Mouse (Mus musculus) heart, adult 2 months (tissue): Measurements from ENCODE around the gene Eci1. TPM values are rescaled to one million over a fixed set of nuclear protein-coding genes. Genes with fewer than 3 reads are reported as not detected.
A peak's percentile ranks its signal among the peaks of the same experiment; 100 is the strongest.

Experiments
- DNase-seq, 2 experiments: peaks; one replicate each; pipeline ENCODE4 v3.0.0; 2021
- H3K27ac ChIP-seq: fragments of 200-600 bp; 2 replicates; pipeline ENCODE4 v1.8.1; 2022
- H3K27me3 ChIP-seq: fragments of 200-500 bp; 2 replicates; pipeline ENCODE4 v1.6.1; 2012; ENCODE audit warnings: mild to moderate bottlenecking, low read length, inconsistent platforms, mixed read lengths; ENCODE audit not compliant: control insufficient read depth, insufficient read depth
- H3K36me3 ChIP-seq: fragments of 200-500 bp; 2 replicates; pipeline ENCODE4 v1.6.1; 2012; ENCODE audit warnings: low read length, inconsistent platforms; ENCODE audit not compliant: control insufficient read depth, insufficient read depth
- H3K4me1 ChIP-seq: fragments of 200-500 bp; 2 replicates; pipeline ENCODE4 v1.6.1; 2011; ENCODE audit warnings: low read length; ENCODE audit not compliant: control insufficient read depth, insufficient read depth
- H3K4me3 ChIP-seq: fragments of 200-600 bp; 2 replicates; pipeline ENCODE4 v1.8.1; 2022
- H3K79me2 ChIP-seq: fragments of 200-500 bp; replicated peaks from 2 replicates; pipeline ENCODE4 v1.6.1; 2012; ENCODE audit warnings: mild to moderate bottlenecking, inconsistent platforms, low read length, moderate library complexity, mixed read lengths; ENCODE audit not compliant: control insufficient read depth, insufficient read depth
- H3K9ac ChIP-seq: fragments of 200-500 bp; 2 replicates; pipeline ENCODE4 v1.6.1; 2012; ENCODE audit warnings: low read depth, mild to moderate bottlenecking, control low read depth, inconsistent platforms, low read length, mixed read lengths
- CTCF ChIP-seq: fragments of 200-600 bp; IDR thresholded peaks from 2 replicates; pipeline ENCODE4 v1.8.1; 2022; ENCODE audit warnings: antibody characterized with exemption, mild to moderate bottlenecking, moderate library complexity
- EP300 ChIP-seq: fragments of 200-500 bp; IDR thresholded peaks from 2 replicates; pipeline ENCODE4 v1.6.1; 2011; ENCODE audit warnings: low read depth, low read length, control low read depth; ENCODE audit not compliant: insufficient read depth
- POLR2A ChIP-seq: fragments of 200-500 bp; IDR thresholded peaks from 2 replicates; pipeline ENCODE4 v1.6.1; 2011; ENCODE audit warnings: mild to moderate bottlenecking, low read depth, low read length, control low read depth; ENCODE audit not compliant: insufficient read depth
- WGBS: fragments of 180-500 bp; shearing (Covaris S2); methylation state at CpG from one replicate; pipeline ENCODE4 v1.1.7; 2018; 5-methylcytosine and 5-hydroxymethylcytosine counted together
- intact Hi-C: fragments of 180-260 bp; cut with DNase I; formaldehyde crosslinking; loops from one replicate; pipeline ENCODE4 v1.15.1; 2025
- polyA plus RNA-seq: library from polyadenylated mRNA; depleted of rRNA; stranded (reverse); fragments of >200 nt; gene quantifications from 2 replicates; pipeline ENCODE4 v1.2.3, GENCODE M21; 2012
- total RNA-seq, 2 experiments: library from RNA; stranded (reverse); gene quantifications; 2 replicates each; pipeline ENCODE4 v1.2.3; 2021

Gene Eci1
- total and polyA plus RNA-seq, 3 experiments = 414 to 487 (median 421) TPM

GRCm38 (mm10) chr17:24480201-24480826, 53.9 kb downstream of the Eci1 start:
- 61% methylated on average over 3 of the region's 3 CpGs for WGBS

GRCm38 (mm10) chr17:24481027-24481815, 54.8 kb downstream of the Eci1 start:
- H3K36me3 ChIP-seq = no peaks in the 10 kb centered on the region
- no peak for DNase-seq
- no peak overlapping the region for H3K27ac ChIP-seq
- no peaks in the 10 kb centered on the region for H3K27me3 ChIP-seq
- TF ChIP-seq CTCF (no peak), EP300 (no peak), POLR2A (no peak)
- H3K9ac ChIP-seq = no peak overlapping the region
- no peak overlapping the region for H3K4me3 ChIP-seq
- no peaks in the 10 kb centered on the region for H3K79me2 ChIP-seq
- WGBS = 93% methylated on average over 20 of the region's 20 CpGs
- peaks cover 4% of the 10 kb centered on the region for H3K4me1 ChIP-seq
- intact Hi-C loops = no loop called here

More at GRCm38 (mm10) chr17:24480201-24480826, 53.9 kb downstream of the Eci1 start:
- DNase-seq = no peak
- intact Hi-C loops = no loop called here
- Histone ChIP-seq H3K9ac (no peak overlapping the region), H3K27ac (no peak overlapping the region), H3K79me2 (no peaks in the 10 kb centered on the region), H3K27me3 (no peaks in the 10 kb centered on the region), H3K4me3 (no peak overlapping the region), H3K36me3 (no peaks in the 10 kb centered on the region), H3K4me1 (peaks cover 4% of the 10 kb centered on the region)
- no peak for TF ChIP-seq EP300

DNA sequence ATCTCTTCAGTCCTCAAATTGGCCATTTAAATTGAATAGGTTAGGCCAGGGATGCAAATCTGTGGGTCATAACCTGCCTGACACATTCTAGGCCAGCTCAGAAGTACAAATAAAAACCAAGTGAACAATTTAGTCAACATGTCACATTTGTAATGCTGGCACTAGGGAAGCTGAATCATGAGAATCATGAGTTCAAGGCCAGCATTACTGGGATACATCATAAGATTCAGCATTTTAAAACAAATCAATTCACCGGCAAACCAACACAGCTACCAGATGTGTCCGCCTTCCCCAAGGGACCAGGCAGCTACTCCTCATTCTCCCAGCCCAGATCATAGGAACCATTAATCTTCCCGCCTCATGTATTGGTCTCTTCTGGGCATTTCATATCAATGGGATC, 57.1 kb downstream of the Eci1 start:
- Histone ChIP-seq H3K36me3 (no peaks in the 10 kb centered on the region), H3K9ac (no peak overlapping the region), H3K27me3 (no peaks in the 10 kb centered on the region), H3K4me3 (no peak overlapping the region), H3K27ac (no peak overlapping the region), H3K4me1 (no peaks in the 10 kb centered on the region), H3K79me2 (no peaks in the 10 kb centered on the region)
- no peak for DNase-seq
- TF ChIP-seq EP300 = no peak
- no peak for TF ChIP-seq CTCF
- no peak for TF ChIP-seq POLR2A
- intact Hi-C loops = no loop called here
- 88% methylated on average over 3 of the region's 3 CpGs for WGBS

DNA sequence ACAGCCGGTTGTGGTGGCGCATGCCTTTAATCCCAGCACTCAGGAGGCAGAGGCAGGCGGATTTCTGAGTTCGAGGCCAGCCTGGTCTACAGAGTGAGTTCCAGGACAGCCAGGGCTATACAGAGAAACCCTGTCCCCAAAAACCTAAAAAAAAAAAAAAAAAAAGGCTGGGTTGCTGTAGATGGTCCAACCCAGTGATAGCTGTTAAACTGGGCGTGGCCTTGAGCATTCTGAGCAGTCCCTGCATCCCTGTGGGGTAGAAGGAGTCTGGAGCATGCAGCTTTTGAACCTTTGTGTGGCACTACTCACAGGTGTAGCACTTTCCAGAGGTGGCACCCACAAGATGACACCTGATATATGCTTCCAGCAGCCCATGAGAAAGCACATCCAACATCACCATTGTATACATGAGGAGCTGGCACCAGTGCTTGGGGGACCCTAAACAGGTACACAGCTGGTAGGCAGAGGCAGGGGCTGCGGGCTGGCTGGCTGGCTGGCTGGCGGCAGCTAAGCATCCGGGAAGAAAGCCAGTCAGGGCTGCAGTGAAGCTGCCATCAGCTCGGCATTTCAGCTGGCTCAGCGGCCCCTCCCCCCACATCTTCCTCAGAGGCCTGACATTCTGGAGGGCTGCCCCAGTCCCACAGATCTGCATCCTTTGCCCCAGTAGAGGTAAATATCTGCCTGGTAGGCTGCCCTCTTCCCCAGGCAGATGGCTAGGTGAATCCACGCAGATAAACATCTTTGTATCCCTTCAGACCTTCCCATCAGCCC, 58.8 kb downstream of the Eci1 start:
- 45% methylated on average over 11 of the region's 11 CpGs for WGBS
- Histone ChIP-seq H3K36me3 (no peaks in the 10 kb centered on the region), H3K4me3 (no peak overlapping the region), H3K4me1 (no peaks in the 10 kb centered on the region), H3K27ac (no peak overlapping the region), H3K27me3 (peaks cover 6% of the 10 kb centered on the region), H3K79me2 (no peaks in the 10 kb centered on the region), H3K9ac (no peak overlapping the region)
- intact Hi-C loops = no loop called here
- no peak for DNase-seq
- TF ChIP-seq POLR2A = no peak

GRCm38 (mm10) chr17:24488186-24488661, 61.8 kb downstream of the Eci1 start, which contains the start of gene Caskin1:
Caskin1 (plus strand) TSS chr17:24488601.
- Histone ChIP-seq H3K9ac (peak within 1 kb of the TSS; percentile 67), H3K4me1 (no peaks in the 10 kb centered on the region), H3K79me2 (no peaks in the 10 kb centered on the region), H3K36me3 (no peaks in the 10 kb centered on the region), H3K4me3 (peak within 1 kb of the TSS; percentile 58), H3K27me3 (peaks cover 6% of the 10 kb centered on the region), H3K27ac (no peak within 1 kb of the TSS)
- WGBS = under 1% methylated on average over 45 of the region's 45 CpGs
- intact Hi-C loops = no loop called here
- no peak for DNase-seq
- TF ChIP-seq POLR2A (no peak), CTCF (no peak), EP300 (no peak)
